Mouse (Mus musculus) cerebellum, postnatal 4 days (tissue): ENCODE data around the gene Slc30a1.
A peak's percentile ranks its signal among the peaks of the same experiment; 100 is the strongest.

Experiments
- DNase-seq, 2 experiments: peaks; one replicate each; pipeline ENCODE4 v3.0.0; 2022; ENCODE audit warnings: low spot score in 2 of 2, mixed read lengths in 1 of 2

The Slc30a1 gene

DNA sequence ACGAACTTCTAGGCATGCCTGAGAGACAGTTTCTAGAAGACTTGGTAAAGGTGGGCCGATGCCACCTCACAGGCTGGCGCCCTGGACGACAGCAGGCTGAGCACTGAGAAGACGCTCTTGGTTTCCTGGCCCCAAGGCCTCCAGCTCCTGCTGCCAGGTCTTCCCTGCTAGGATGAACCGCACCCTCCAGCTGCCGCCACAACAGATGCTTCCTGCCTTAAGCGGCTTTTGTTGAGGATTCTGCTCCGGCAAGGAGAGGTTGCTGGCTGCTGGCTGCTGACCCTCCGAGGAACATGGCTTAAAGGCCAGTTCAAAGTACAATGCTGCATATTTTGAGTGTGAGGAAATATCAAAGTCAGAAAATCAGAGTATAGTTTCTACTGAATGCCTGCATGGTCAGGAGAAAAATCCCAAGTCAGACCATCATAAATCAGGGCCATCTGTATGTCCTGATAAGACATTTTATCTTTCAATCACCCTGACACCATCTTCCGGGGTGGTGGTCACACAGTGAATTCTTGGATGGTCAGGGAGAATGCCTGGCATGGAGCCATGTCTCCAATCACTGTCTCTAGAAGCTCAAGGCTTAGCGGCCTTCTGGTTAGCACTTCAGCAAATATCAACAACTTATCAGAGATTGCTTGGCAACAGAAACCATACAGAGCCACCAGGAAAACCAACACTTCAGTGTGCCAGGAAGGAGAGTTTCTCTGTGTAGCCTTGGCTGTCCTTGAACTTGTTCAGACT lies 9.6 kb upstream of the Slc30a1 start:
- peak in 1 of 2 experiments; percentile 19 for DNase-seq

DNA sequence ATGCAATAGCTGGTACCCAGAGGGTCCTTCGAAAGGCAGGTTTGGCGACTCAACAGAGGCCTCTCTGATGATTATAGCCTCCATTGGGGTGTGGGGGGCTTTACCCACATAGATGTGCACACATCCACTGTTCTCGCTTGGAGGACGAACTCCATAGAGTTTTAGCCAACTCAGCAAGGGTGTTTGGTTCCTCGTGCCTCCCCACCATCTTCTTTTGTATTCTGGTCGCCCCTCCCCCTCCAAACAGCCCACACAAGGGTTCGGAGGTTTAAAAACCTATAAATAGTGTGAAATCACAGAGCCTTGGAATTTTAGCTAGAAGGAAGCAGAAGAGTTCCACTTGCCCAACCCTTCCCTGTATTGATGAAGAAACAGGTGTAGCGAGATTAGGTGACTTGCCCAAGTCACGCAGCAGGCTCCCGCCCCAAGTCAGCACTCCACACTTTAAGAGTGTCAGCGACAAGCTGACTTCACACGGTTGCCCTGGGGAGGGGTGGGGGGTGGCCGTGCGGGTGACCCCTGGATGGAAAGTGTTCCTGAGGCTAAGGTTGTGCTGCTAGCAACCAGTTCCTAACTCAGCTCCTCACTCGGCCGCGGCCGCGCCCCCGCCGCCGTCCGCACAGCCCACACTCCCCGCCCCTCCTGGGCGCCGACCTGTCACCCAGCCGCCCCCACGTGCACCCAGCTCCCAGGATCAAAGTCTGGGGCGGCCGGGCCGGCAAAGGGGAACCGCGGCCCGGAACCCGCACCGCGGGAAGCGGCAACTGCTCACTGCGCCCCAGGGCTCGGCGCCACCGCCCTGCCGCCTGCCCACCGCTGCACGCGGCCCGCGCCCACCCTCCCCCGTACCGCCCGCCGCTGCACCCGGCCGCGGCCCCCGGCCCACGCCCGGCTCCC lies 682 bp upstream of the Slc30a1 start:
- no peak for DNase-seq

DNA sequence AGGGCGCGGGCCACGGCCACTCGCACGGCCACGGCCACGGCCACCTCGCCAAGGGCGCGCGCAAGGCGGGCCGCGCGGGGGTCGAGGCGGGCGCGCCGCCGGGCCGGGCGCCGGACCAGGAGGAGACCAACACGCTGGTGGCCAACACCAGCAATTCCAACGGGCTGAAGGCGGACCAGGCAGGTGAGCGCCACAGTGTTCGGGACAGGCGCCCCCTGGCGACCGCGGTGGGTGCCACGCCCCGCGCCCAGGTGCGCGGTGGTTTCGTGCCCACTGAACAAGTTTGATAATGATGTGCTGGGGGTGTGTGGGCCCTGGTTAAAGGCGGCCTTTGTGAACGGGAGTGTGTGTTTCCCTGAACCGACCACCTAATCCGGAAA lies 854 bp downstream of the Slc30a1 start:
- peak; percentile 47 to 85 for DNase-seq

DNA sequence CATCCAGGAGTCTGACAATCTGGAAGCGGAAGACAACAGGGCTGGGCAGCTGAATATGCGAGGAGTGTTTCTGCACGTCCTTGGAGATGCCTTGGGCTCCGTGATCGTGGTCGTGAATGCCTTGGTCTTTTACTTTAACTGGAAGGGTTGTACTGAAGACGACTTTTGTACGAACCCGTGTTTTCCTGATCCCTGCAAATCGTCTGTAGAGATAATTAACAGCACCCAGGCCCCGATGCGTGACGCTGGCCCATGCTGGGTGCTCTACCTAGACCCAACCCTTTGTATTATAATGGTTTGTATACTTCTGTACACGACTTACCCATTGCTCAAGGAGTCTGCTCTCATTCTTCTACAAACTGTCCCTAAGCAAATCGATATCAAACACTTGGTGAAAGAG lies 2.3 kb downstream of the Slc30a1 start:
- DNase-seq: no peak

DNA sequence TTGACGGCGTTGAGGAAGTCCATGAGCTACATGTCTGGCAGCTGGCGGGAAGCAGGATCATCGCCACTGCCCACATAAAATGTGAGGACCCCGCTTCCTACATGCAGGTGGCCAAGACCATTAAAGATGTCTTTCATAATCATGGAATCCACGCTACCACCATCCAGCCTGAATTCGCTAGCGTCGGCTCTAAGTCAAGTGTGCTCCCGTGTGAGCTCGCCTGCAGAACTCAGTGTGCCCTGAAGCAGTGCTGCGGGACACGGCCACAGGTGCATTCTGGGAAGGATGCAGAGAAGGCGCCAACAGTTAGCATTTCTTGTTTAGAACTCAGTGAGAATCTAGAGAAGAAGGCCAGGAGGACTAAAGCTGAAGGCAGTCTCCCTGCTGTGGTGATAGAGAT lies 2.7 kb downstream of the Slc30a1 start:
- no peak for DNase-seq

DNA sequence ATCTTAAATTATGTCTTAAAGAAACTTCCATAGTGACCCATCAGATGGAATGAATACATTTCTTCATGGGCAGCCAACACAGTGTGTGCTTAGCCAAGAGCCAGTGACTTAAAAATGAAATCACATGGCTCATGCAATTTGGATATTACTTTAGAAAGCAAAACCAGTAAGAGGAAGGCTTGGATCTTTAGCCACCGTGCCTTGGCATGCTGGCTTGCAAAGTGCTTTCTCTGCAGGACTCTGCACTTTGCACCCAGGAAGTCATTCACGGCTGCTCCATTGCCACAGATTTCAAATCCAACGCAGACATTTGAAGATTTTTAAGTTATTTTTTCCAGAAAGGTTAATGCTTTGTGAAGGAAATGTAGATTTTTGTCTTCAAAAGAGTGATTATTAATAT lies 4.1 kb downstream of the Slc30a1 start:
- no peak for DNase-seq

DNA sequence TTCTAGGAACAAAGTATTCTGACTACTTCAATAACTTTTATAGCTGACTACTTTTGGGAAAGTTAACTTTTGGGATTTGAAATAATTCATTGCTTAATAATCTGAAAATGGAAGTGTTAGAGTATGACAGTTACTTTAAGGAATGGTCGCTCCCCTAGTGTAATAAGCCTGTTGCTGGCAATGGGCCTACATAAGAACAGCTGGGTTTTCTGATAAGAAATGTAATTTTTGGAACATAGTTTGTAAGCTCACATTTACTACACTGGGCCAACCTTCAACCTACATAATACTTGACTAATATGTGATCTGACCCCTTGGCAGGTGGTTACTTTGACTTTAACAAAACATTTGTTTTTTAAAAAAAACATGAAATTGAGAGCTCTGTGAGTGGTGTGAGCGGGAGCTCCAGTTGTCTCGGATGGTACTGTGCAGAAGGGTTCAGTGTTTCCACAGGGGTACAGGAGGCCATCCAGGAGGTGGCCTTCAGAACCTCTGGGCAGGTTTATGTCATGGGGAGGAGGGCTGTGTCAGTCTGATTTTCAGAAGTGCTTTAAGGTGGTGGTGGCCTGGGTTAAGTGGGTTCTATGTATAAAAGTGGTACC lies 4.6 kb downstream of the Slc30a1 start:
- DNase-seq: no peak

DNA sequence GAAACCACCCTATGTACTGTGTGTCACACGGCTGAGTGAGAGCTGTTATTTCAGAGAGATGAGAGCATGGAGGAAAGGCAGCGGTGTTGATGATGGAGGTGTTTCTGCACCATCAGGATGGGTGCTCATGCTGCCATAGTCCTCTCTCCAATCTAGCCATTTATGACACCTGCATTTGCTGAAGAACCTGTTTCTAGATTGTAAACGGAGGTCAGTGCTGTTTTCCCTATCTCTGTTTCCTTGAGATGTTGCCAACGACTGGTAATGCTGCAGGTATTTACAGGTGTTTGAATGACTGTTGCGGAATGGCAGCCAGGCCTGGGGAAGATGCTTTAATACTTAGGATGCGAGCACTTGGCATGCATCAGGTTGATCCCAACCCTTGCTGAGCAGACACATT lies 8.1 kb downstream of the Slc30a1 start:
- no peak for DNase-seq

DNA sequence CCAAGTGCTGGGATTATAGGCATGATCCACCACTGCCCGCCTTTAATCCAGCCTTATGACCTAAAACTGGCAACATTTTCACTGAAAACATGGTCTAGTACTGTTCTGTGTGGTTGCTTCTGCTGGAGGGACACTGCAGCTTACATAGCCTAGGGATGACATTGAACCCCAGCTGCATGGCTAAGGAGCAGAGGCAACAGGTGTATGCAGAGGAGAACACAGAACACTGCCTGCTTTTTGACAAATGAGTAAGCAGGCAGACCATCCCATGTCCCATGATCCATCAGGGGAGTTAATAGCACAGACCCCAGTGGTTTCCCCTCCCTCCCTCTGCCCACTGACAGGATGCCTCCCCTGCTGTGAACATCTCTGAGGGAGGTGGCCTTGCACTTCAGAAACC lies 9.0 kb downstream of the Slc30a1 start:
- DNase-seq: no peak

DNA sequence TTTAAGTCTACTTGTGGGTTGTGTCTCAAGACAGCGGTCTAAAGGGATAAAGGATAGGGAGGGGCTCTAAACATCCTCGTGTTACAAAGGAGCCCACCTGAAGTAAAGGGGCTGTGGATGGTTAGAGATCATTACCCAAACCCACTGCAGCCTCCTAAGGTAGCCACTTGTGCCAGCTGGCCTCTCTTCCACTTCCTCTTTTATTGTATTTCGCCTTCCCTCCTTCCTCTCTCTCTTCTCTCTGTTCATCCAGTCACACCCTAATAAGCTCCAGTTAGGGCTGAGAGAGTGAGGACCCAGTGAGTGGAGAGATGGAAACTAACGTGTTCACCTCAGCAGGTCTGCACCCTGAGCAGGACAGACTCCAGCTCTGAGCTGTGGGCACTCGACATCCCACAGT lies 10.3 kb downstream of the Slc30a1 start:
- DNase-seq: no peak

DNA sequence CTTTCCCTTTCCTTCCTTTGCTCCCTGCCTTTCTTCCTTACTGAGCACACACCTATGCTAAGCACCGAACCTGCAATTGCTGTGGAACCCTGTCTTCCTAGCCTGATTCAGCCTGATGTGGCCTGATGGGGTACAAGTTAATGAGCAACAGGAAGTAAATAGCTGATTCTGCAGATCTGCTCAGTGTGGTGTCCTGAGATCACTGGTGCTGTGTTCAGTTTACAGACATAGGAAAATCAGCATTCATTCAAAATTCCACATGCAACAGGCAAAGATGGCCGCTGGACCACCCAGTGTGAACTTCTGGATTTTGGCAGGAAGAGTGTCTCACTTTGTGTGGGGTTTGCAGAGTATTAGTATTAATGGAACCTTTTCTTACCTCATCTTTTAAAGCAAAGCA lies 12.8 kb downstream of the Slc30a1 start:
- no peak for DNase-seq

DNA sequence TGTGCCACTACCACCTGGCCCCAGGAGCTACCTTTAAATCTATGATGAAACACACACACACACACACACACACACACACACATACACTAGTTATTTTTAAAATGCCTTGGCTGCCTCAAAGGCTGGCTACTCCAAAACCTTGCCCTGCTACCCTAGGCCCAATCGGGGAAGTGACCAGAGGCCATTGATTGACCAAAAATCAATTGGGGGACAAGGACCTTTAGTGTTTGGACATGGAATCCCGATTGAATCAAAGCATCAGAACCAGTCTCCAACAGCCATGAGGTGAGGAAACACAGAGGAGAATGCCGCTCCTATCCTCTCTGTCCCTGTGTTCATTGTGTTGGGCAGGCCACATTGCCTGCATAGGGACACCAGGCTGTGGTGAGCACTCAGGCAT lies 15.1 kb downstream of the Slc30a1 start:
- DNase-seq: no peak

DNA sequence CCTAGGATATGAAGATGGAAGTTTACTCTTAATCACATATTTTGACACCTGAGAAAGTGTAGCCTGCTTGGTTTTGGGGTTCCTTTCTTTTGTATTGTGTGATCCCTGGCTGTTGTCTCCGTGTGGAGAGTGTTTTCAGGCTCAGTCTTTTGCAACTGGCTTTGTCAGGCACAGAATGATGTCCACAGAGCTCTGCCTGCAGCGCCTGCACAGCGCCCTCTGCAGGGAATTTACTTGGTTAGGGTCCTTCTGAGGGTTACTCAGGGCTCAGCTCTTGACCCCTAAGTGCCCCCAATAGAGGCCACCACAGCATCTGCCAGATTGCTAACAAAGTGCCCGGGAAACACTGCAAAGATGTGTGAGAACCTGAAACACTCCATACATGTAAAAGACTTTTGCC lies 18.9 kb downstream of the Slc30a1 start:
- no peak for DNase-seq

DNA sequence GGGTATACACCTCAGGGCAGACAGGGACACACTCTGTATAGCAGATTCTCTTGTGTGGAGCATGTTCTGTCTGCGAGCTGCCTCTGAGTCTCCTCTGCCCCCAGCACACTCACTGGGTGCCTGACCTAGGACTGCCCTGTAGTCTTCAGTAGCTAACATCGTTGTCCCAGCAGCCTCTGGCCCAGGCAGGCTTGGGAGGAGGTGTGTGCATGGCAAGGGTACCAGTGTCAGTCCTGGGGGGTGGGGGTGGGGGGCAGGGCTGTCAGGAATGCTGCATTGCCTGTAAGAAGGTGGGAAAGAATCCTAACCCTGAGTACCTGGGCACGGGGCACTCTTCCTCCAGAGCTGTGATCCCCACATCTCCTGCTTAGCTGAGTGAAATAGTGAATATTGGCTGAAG lies 20.1 kb downstream of the Slc30a1 start:
- DNase-seq: no peak

DNA sequence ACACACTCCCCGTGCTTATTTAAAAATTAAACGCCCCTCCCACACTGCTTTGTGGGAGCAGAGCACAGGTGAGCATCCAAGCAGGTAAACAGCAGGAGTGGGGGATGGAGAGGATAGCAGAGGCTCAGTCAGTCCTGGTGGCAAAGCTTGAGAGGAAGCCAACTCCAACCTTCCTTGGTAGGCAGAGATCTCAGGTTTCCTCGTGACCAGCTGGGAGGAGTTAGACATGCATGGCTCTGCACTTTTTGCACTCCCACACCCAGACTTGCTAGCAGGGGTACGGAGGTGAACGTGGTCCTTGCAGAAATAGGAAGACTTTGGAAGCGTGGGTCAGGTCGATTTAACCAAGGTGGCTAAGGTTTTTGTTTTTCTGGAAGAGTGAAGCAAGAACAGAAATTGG lies 21.8 kb downstream of the Slc30a1 start:
- no peak for DNase-seq

DNA sequence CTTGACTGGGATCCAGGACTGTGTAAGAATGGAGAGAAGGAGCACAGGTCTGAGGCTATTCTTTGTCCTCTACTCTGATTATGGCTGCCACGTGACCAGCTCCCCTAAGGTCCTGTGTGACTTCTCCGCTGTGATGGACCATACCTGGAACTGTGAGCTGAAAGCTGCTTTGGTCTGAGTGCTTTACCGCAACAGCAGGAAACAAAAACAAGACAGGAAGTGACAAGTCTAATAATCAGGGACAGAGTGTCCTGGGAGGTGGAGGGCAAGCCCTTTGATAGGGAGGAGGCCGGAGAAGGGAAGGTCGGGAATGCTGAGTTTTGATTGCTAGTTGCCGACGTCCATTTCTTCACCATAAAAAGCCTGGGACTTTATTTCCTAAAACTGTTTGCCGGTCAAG lies 22.5 kb downstream of the Slc30a1 start:
- DNase-seq: no peak

DNA sequence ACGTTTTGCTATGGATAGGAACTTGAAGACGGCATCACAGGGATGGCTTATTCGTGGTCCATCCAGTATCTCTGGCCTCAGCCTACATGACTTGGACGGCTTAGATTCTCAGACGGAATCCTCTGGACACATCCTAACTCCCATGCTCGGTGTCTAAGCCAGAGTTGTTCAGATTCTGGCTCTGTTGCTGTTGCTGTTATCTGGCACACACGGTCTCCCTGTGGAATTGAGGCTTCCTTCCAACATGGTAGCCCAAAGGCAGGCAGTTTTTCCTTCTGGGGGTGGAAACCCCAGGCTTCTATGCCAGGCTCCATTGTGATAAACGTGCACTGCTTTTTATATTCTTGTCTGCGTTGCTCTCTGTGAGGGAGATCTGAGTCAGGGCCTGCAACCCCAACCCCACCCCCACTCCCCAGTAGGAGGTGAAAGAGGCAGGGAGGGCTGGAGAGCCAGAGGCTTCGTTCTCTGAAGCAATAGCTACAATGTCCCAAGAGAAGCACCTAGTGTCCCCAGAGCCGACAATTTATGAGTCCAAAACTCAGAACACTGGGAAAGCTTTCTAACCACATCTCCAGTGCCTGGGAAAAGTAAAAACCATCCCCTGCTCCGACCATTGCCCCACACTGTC lies 23.4 kb downstream of the Slc30a1 start:
- DNase-seq: no peak

DNA sequence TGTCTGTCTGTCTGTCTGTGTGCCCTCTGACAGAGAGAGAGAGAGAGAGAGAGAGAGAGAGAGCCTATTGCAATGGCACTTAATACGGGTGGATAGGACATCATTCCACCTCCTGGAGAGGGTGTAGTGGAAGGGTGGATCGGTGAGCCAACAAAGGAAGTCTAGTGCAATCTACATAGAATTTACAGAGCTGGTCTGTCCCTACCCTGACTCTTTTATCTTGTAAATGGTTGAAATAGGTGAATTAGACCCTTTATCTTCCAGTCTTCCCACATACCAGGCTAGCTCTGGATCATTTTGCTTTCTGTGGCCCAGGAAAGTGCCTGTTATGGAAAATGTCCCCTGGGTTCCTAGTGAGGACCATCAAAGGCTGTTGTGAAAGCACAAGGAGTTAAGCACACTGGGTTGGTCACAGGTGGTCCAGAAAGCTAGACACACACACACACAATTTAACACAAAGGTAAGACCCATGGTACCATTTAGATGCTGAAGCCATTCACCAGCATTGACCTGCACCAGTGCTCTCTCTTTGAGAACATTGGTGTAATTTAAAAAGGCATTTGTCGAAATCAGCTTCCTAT lies 24.0 kb downstream of the Slc30a1 start:
- no peak for DNase-seq

DNA sequence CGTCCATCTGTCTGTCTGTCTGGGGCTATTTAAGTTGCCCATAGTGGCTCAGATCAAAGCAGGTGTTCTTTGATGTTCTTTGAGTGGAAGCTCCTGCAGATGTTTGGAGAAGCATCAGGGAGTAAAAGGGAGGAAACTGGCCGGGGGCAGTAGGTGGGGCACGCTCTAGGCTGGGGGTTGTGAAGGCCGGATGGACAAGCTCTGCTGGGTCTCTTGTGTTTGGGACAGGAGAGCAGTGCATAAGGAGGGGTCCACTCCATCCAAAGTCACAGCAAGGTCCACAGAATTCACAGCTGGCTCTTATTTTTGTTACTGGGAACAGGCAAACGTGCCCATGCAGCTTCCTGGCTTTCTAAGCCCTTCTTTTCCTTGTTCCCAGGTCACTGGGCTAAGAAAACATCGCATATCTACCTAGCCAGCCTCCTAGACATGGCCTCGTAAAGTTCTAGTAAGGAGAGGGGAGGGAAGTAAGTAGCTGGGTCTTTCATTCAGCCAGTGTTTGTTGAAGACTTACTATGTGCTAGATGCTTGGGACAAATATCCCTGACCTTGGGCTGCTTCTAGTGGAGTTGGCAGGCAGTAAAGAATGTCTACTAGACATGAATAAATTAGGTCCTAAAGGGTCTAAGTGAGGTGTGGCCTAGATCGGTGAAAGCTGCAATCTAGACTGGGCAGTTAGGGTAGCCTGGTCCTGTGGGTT lies 25.9 kb downstream of the Slc30a1 start:
- no peak for DNase-seq

DNA sequence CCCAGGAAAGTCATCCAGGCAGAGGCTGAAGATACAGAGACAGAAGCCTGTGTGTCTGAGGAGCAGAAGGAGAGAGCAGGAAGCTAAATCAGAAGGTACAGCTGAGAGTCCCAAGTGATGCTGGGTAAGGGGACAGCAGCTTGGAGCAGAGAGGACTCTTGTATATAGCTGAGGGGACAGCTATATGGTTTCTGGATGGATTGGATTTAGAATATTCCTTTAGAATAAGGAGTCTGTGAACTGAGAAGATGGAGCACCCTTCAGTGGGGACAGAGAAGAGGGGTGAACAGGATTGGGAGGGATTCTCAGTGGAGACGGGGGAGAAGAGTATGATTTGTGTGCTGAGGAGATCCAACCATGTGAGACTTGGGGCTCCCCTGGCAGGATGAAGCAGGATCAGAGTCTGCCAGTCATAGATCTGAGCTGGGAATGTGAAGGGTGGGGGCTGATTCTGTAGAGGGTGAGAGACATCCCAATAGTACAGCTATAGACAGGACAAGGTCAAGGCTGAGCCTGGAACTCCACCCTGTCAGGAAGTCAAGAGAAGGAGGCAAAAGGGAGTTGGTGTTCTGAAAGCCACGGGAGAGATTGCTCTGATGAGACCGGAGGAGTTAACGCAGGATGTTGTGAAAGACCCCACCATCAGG lies 26.5 kb downstream of the Slc30a1 start:
- no peak for DNase-seq

DNA sequence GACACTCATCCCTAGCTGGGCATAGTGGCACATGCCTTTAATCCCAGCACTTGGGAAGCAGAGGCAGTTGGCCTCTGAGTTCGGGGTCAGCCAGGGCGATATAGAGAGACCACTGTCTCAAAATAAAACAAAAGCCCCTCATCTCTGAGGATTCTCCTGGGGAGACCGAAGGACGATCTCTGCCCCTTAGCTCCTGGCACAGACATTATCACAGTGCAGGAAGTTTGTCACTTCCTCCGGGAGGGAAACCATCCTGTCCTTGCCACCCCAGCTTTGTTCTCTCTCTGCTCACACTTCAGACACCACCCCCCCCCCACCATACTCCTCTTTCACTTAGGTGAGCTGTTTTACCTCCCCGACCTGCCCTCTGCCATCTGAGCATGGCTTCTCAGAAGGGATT lies 37.1 kb downstream of the Slc30a1 start:
- DNase-seq: no peak
